Mouse (Mus musculus): ENCODE measurements around the gene Abtb2. TPM values are rescaled to one million over a fixed set of nuclear protein-coding genes. Genes with fewer than 3 reads are reported as not detected.

The Abtb2 gene
- total RNA-seq, 2 experiments from 2014 or later = 0.38 to 1.7 TPM

- ATAC-seq (replicated peaks; ENCODE audit: low FRiP score, poor library complexity, severe bottlenecking) = peak; percentile 97
These were observed 195.0 kb downstream of the Abtb2 start, which contains the start of gene Nat10 for GRCm38 (mm10) chr2:103760906-103761716. Gene Nat10, minus strand, starts transcription at chr2:103761270.

- no peak for ATAC-seq (replicated peaks; ENCODE audit: low FRiP score, poor library complexity, severe bottlenecking)
These were observed 195.9 kb downstream of the Abtb2 start for GRCm38 (mm10) chr2:103761993-103762392.

GRCm38 (mm10) chr2:103762492-103762891, 196.4 kb downstream of the Abtb2 start:
- ATAC-seq (replicated peaks; ENCODE audit: low FRiP score, poor library complexity, severe bottlenecking) = no peak

Other genes starting within 250 kb of the Abtb2 start
- not detected in 2 replicates for gene Elf5, start 154.6 kb upstream of the Abtb2 start, total RNA-seq (2015; ENCODE audit: low replicate concordance)
- not detected in 2 replicates for gene Elf5, start 154.6 kb upstream of the Abtb2 start, total RNA-seq (2017; ENCODE audit: low replicate concordance)
- gene Cat, start 81.2 kb upstream of the Abtb2 start, total RNA-seq (2015; ENCODE audit: low replicate concordance) = 478 and 550 TPM in 2 replicates
- gene Cat, start 81.2 kb upstream of the Abtb2 start, total RNA-seq (2017; ENCODE audit: low replicate concordance) = 301 and 378 TPM in 2 replicates
- gene Nat10, start 195.0 kb downstream of the Abtb2 start, total RNA-seq (2015; ENCODE audit: low replicate concordance) = 9.6 and 10.2 TPM in 2 replicates
- 19.2 and 21.7 TPM in 2 replicates for gene Nat10, start 195.0 kb downstream of the Abtb2 start, total RNA-seq (2017; ENCODE audit: low replicate concordance)
- 103 and 109 TPM in 2 replicates for gene Caprin1, start 231.3 kb downstream of the Abtb2 start, total RNA-seq (2015; ENCODE audit: low replicate concordance)
- gene Caprin1, start 231.3 kb downstream of the Abtb2 start, total RNA-seq (2017; ENCODE audit: low replicate concordance) = 109 and 137 TPM in 2 replicates

Data from erythroblast, adult 5-6 weeks (primary cell).